Mouse (Mus musculus): Measurements from ENCODE around the gene Gm21987. TPM values are rescaled to one million over a fixed set of nuclear protein-coding genes. Genes with fewer than 3 reads are reported as not detected.
A peak's percentile ranks its signal among the peaks of the same experiment; 100 is the strongest.

The Gm21987 gene
- total and polyA plus RNA-seq, 2 experiments: not detected

DNA sequence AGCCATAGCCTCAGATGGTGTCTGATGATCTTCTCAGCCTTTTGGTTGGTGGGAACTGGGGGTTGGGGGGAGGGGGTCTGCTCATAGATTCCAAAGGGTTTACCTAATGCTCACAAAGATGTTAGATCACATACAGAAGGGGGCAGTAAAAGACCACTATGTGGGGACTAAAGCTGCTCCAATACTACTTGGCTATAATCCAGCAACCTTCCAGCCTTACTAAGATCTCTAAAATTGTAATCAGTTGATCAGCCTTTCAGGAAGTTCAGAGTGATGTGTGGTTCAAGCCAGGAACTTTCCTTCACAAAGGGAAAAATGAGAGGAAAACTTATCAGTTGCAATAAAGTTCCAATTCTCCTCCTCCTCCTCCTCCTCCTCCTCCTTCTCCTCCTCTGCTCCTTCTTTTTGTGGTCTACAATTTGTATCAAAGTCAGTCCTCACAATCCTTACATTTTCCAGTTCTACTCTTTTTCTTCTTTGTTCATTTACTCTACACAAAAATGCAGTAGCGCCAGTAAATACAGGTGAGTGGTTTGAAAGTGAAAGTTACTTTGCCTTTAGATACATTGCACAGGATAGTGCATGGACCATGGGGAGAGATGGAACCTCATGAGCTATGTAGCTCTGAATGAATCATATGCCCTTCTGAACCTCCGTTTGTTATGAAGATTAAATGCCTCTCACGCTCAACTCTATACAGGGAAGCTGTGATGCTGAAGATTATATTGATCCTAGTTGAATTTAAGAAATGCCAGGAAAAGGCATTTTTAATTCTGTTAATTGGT lies 1.7 kb upstream of the Gm21987 start:
- no peak overlapping the region for H3K27ac ChIP-seq (replicated peaks; ENCODE audit: insufficient read depth, low read depth, low read length)
- H3K79me2 ChIP-seq (ENCODE audit: control insufficient read depth, insufficient read depth, low read length): no peaks in the 10 kb centered on the region
- no peak for TF ChIP-seq POLR2A (IDR thresholded peaks at IDR 0.05; ENCODE audit: extremely low read depth, insufficient read depth, low read length)
- TF ChIP-seq CTCF (IDR thresholded peaks at IDR 0.05; ENCODE audit: low read depth, low read length): no peak
- no peaks in the 10 kb centered on the region for H3K27me3 ChIP-seq (ENCODE audit: control insufficient read depth, insufficient read depth, low read length)
- no peak overlapping the region for H3K4me3 ChIP-seq (ENCODE audit: insufficient read depth, low read depth, low read length)
- peak; percentile 19 for DNase-seq (ENCODE audit: extremely low read depth, low read depth, low spot score)
- H3K36me3 ChIP-seq (ENCODE audit: control insufficient read depth, insufficient read depth, low read length): peaks cover 8% of the 10 kb centered on the region; the same call in 1 of the 2 replicates
- no peak overlapping the region for H3K9ac ChIP-seq (ENCODE audit: low read depth, low read length)
- 75% methylated on average over 3 of the region's 3 CpGs for WGBS
- H3K4me1 ChIP-seq (ENCODE audit: control insufficient read depth, insufficient read depth, low read length): peaks cover 6% of the 10 kb centered on the region

DNA sequence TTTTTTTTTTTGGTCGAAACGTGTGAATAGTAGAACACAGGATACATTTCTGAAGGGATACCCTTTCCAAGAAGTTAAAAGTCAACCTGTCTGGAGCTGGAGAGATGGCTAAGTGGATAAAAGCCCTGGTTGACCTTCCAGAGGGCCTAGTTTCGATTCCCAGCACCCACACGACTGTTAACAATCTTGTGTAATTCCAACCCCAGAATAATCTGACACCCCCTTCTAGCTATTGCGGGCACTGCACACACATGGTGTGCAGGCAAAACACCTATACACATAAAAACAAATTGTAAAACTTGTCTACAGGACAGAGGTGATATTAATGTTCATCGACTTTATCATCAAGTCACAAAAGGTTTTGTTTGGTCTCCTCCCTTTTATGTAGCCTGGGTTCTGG lies 748 bp downstream of the Gm21987 start:
- H3K36me3 ChIP-seq (ENCODE audit: control insufficient read depth, insufficient read depth, low read length): peaks cover 20% of the 10 kb centered on the region
- H3K9ac ChIP-seq (ENCODE audit: low read depth, low read length): no peak overlapping the region
- peaks cover 4% of the 10 kb centered on the region; the same call in 1 of the 2 replicates for H3K4me1 ChIP-seq (ENCODE audit: control insufficient read depth, insufficient read depth, low read length)
- peak; percentile 9 for DNase-seq (ENCODE audit: extremely low read depth, low read depth, low spot score)
- H3K27ac ChIP-seq (replicated peaks; ENCODE audit: insufficient read depth, low read depth, low read length): no peak overlapping the region
- H3K27me3 ChIP-seq (ENCODE audit: control insufficient read depth, insufficient read depth, low read length): no peaks in the 10 kb centered on the region
- 48% methylated on average over 6 of the region's 6 CpGs for WGBS
- peak overlapping the region; percentile 45 for H3K4me3 ChIP-seq (ENCODE audit: insufficient read depth, low read depth, low read length)
- no peak for TF ChIP-seq CTCF (IDR thresholded peaks at IDR 0.05; ENCODE audit: low read depth, low read length)
- TF ChIP-seq POLR2A (IDR thresholded peaks at IDR 0.05; ENCODE audit: extremely low read depth, insufficient read depth, low read length): no peak
- no peaks in the 10 kb centered on the region for H3K79me2 ChIP-seq (ENCODE audit: control insufficient read depth, insufficient read depth, low read length)

DNA sequence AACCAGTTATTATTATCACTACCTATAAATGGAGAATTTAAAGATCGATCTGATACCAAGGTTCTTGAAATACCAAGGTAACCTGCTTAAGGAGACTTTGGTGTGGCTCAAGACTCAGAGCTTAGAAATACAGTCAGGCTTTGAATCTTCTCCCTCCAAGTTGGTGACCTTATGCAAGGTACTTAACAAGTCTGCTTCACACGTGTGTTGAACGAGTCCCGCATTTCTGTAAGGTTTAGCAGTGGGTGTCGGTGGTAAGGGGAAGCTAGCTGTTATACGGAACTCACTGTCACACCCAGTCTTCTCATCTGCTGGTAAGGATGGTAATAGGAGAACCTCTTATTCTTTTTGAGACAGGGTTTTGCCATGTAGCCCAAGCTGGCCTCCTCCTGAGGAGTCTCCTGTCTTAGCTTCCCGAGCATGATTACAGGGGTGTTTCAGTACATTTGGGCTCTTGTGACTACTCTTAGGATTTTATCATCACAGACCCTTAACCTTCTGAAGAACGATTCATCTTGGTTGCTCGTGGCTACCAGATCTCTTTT lies 1.4 kb downstream of the Gm21987 start:
- Histone ChIP-seq H3K4me3 (ENCODE audit: insufficient read depth, low read depth, low read length) (no peak overlapping the region), H3K27me3 (ENCODE audit: control insufficient read depth, insufficient read depth, low read length) (no peaks in the 10 kb centered on the region), H3K36me3 (ENCODE audit: control insufficient read depth, insufficient read depth, low read length) (peaks cover 20% of the 10 kb centered on the region), H3K79me2 (ENCODE audit: control insufficient read depth, insufficient read depth, low read length) (no peaks in the 10 kb centered on the region), H3K27ac (replicated peaks; ENCODE audit: insufficient read depth, low read depth, low read length) (no peak overlapping the region), H3K9ac (ENCODE audit: low read depth, low read length) (no peak overlapping the region), H3K4me1 (ENCODE audit: control insufficient read depth, insufficient read depth, low read length) (peaks cover 4% of the 10 kb centered on the region; the same call in 1 of the 2 replicates)
- WGBS: 85% methylated on average over 9 of the region's 9 CpGs
- DNase-seq (ENCODE audit: extremely low read depth, low read depth, low spot score): no peak
- no peak for TF ChIP-seq POLR2A (IDR thresholded peaks at IDR 0.05; ENCODE audit: extremely low read depth, insufficient read depth, low read length)
- no peak for TF ChIP-seq CTCF (IDR thresholded peaks at IDR 0.05; ENCODE audit: low read depth, low read length)

DNA sequence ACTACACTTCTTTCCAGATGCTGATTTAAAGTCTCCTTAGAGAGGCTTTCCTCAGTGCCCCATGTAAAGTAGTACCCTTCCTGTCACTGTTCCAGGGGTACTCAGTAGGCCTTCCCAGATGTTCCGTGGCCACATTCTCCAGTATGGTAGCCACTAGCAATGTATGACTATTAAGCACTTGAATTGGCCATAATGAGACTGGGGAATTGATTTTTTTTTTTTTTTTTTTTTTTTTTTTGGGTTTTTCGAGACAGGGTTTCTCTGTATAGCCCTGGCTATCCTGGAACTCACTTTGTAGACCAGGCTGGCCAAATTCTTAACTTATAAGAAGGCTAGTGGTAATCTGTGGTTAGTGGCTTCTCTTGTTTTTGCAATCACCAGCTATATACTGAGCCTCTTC lies 3.0 kb downstream of the Gm21987 start:
- H3K27ac ChIP-seq (replicated peaks; ENCODE audit: insufficient read depth, low read depth, low read length): no peak overlapping the region
- WGBS: 81% methylated on average over 2 of the region's 2 CpGs
- no peaks in the 10 kb centered on the region for H3K79me2 ChIP-seq (ENCODE audit: control insufficient read depth, insufficient read depth, low read length)
- no peak overlapping the region for H3K4me3 ChIP-seq (ENCODE audit: insufficient read depth, low read depth, low read length)
- peaks cover 20% of the 10 kb centered on the region for H3K36me3 ChIP-seq (ENCODE audit: control insufficient read depth, insufficient read depth, low read length)
- no peaks in the 10 kb centered on the region for H3K27me3 ChIP-seq (ENCODE audit: control insufficient read depth, insufficient read depth, low read length)
- H3K4me1 ChIP-seq (ENCODE audit: control insufficient read depth, insufficient read depth, low read length): peaks cover 4% of the 10 kb centered on the region; the same call in 1 of the 2 replicates
- DNase-seq (ENCODE audit: extremely low read depth, low read depth, low spot score): no peak
- H3K9ac ChIP-seq (ENCODE audit: low read depth, low read length): no peak overlapping the region
- TF ChIP-seq CTCF (IDR thresholded peaks at IDR 0.05; ENCODE audit: low read depth, low read length) (no peak), POLR2A (IDR thresholded peaks at IDR 0.05; ENCODE audit: extremely low read depth, insufficient read depth, low read length) (no peak)

DNA sequence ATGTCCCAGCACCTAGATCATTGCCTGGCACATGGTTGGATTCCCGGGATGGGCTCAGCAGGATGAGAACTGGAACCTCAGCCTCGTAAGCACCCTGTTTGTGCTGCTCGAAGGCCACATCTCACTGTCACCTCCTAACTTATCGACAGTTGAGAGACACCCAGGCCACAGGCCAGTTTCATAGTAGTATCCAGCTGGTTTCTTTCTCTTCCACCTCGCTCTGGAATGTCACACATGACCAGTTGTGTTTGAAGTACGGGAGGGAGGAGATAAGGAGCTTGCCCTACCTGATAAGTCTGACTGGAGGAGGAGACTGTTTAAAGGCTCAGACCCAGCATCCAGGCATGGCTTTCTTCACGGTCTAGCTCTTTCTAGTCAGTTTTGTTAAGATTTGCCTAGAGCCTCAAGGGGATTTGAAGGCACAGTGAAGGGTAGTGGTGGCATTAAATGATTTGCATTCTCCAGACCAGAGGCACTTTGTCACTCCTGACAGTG lies 3.6 kb downstream of the Gm21987 start:
- no peak overlapping the region for H3K27ac ChIP-seq (replicated peaks; ENCODE audit: insufficient read depth, low read depth, low read length)
- H3K79me2 ChIP-seq (ENCODE audit: control insufficient read depth, insufficient read depth, low read length): no peaks in the 10 kb centered on the region
- DNase-seq (ENCODE audit: extremely low read depth, low read depth, low spot score): no peak
- H3K4me3 ChIP-seq (ENCODE audit: insufficient read depth, low read depth, low read length): no peak overlapping the region
- H3K36me3 ChIP-seq (ENCODE audit: control insufficient read depth, insufficient read depth, low read length): peaks cover 20% of the 10 kb centered on the region
- no peaks in the 10 kb centered on the region for H3K27me3 ChIP-seq (ENCODE audit: control insufficient read depth, insufficient read depth, low read length)
- TF ChIP-seq POLR2A (IDR thresholded peaks at IDR 0.05; ENCODE audit: extremely low read depth, insufficient read depth, low read length): no peak
- no peak for TF ChIP-seq CTCF (IDR thresholded peaks at IDR 0.05; ENCODE audit: low read depth, low read length)
- no peak overlapping the region for H3K9ac ChIP-seq (ENCODE audit: low read depth, low read length)
- H3K4me1 ChIP-seq (ENCODE audit: control insufficient read depth, insufficient read depth, low read length): peaks cover 4% of the 10 kb centered on the region; the same call in 1 of the 2 replicates
- 62% methylated on average over 7 of the region's 7 CpGs for WGBS

Data from liver, adult 2 months (tissue).